Mouse (Mus musculus) lung, embryonic 14.5 days (tissue): ENCODE data around the gene Ryr1. TPM values are rescaled to one million over a fixed set of nuclear protein-coding genes. Genes with fewer than 3 reads are reported as not detected.

Experiments used
- ATAC-seq: fragments of 200-750 bp; cut with Nextera tagmentation; 2 replicates; pipeline ENCODE4 v1.8.0; 2017; ENCODE audit warnings: mild to moderate bottlenecking, moderate TSS enrichment, moderate library complexity; ENCODE audit not compliant: insufficient read depth
- DNase-seq: peaks from one replicate; pipeline ENCODE4 v3.0.0-alpha.2; 2015
- H3K27ac ChIP-seq: fragments of 300-500 bp; sonication (generic); 2 replicates; pipeline ENCODE4 v1.5.1; 2014; ENCODE audit warnings: low read depth, mild to moderate bottlenecking, moderate library complexity
- H3K27me3 ChIP-seq: fragments of 300-500 bp; sonication (generic); 2 replicates; pipeline ENCODE4 v1.6.1; 2014; ENCODE audit warnings: low read length, control low read depth; ENCODE audit not compliant: insufficient read depth
- H3K36me3 ChIP-seq: fragments of 300-500 bp; sonication (generic); 2 replicates; pipeline ENCODE4 v1.6.1; 2014; ENCODE audit warnings: control low read depth; ENCODE audit not compliant: insufficient read depth
- H3K4me1 ChIP-seq: fragments of 300-500 bp; sonication (generic); 2 replicates; pipeline ENCODE4 v1.6.1; 2014; ENCODE audit warnings: antibody characterized with exemption, control low read depth; ENCODE audit not compliant: insufficient read depth
- H3K4me2 ChIP-seq: fragments of 300-500 bp; sonication (generic); 2 replicates; pipeline ENCODE4 v1.6.1; 2014; ENCODE audit warnings: mild to moderate bottlenecking
- H3K4me3 ChIP-seq: fragments of 300-500 bp; sonication (generic); 2 replicates; pipeline ENCODE4 v1.5.1; 2014; ENCODE audit warnings: low read depth, low read length
- H3K9ac ChIP-seq: fragments of 300-500 bp; sonication (generic); 2 replicates; pipeline ENCODE4 v1.6.1; 2014
- H3K9me3 ChIP-seq: fragments of 300-500 bp; sonication (generic); 2 replicates; pipeline ENCODE4 v1.6.1; 2016; ENCODE audit warnings: low read depth, low read length, control low read depth
- CTCF ChIP-seq: IDR thresholded peaks from 2 replicates; pipeline ENCODE4 v1.5.1; 2016; ENCODE audit warnings: antibody characterized with exemption, low read depth
- WGBS: fragments of 180-500 bp; shearing (Covaris S2); extraction: QIAGEN DNeasy Blood & Tissue Kit; methylation state at CpG from one replicate; pipeline ENCODE4 v1.1.7; 2014; 5-methylcytosine and 5-hydroxymethylcytosine counted together
- polyA plus RNA-seq: library from polyadenylated mRNA; unstranded; fragments of >200 nt; fragmentation: Nextera tagmentation; extraction: Ambion mirVana; gene quantifications from 2 replicates; pipeline ENCODE4 v1.2.1, GENCODE M21; 2014

Gene Ryr1
- polyA plus RNA-seq, 1 experiment from 2014 or later = 0.45 TPM

GRCm38 (mm10) chr7:29168791-29169230 lies 43.8 kb upstream of the Ryr1 start:
- ATAC-seq (no peak), DNase-seq (no peak)
- no peak for TF ChIP-seq CTCF
- H3K27ac ChIP-seq = no peak overlapping the region
- H3K9ac ChIP-seq = peak overlapping the region; percentile 50
- H3K27me3 ChIP-seq = peaks cover 46% of the 10 kb centered on the region
- no peaks in the 10 kb centered on the region for H3K9me3 ChIP-seq
- peak overlapping the region; percentile 81 for H3K4me2 ChIP-seq
- peaks cover 14% of the 10 kb centered on the region for H3K36me3 ChIP-seq
- H3K4me3 ChIP-seq = peak overlapping the region; percentile 61
- WGBS = 0% methylated on average over 14 of the region's 14 CpGs
- peaks cover 11% of the 10 kb centered on the region; the same call in 1 of the 2 replicates for H3K4me1 ChIP-seq

GRCm38 (mm10) chr7:29168121-29168695 lies 43.2 kb upstream of the Ryr1 start:
- H3K9ac ChIP-seq = peak overlapping the region; percentile 50; the same call in 1 of the 2 replicates
- peak overlapping the region; percentile 81 for H3K4me2 ChIP-seq
- peaks cover 11% of the 10 kb centered on the region; the same call in 1 of the 2 replicates for H3K4me1 ChIP-seq
- H3K27me3 ChIP-seq = peaks cover 41% of the 10 kb centered on the region
- DNase-seq (no peak), ATAC-seq (no peak)
- peak overlapping the region; percentile 61 for H3K4me3 ChIP-seq
- TF ChIP-seq CTCF = no peak
- 3% methylated on average over 10 of the region's 10 CpGs for WGBS
- no peak overlapping the region for H3K27ac ChIP-seq
- H3K9me3 ChIP-seq = no peaks in the 10 kb centered on the region
- peaks cover 8% of the 10 kb centered on the region; the same call in 1 of the 2 replicates for H3K36me3 ChIP-seq

- H3K36me3 ChIP-seq = peaks cover 2% of the 10 kb centered on the region; the same call in 1 of the 2 replicates
- H3K9ac ChIP-seq = no peak overlapping the region
- no peak overlapping the region for H3K4me3 ChIP-seq
- 17% methylated on average over 16 of the region's 19 CpGs for WGBS
- no peak for TF ChIP-seq CTCF
- peaks cover 35% of the 10 kb centered on the region for H3K27me3 ChIP-seq
- peaks cover 11% of the 10 kb centered on the region; the same call in 1 of the 2 replicates for H3K4me1 ChIP-seq
- H3K9me3 ChIP-seq = no peaks in the 10 kb centered on the region
- DNase-seq (no peak), ATAC-seq (no peak)
- peak overlapping the region; percentile 81; the same call in 1 of the 2 replicates for H3K4me2 ChIP-seq
- no peak overlapping the region for H3K27ac ChIP-seq
These were observed 42.7 kb upstream of the Ryr1 start for GRCm38 (mm10) chr7:29167656-29168055.

GRCm38 (mm10) chr7:29162750-29163525 lies 38.0 kb upstream of the Ryr1 start:
- Histone ChIP-seq H3K4me1 (no peaks in the 10 kb centered on the region), H3K36me3 (no peaks in the 10 kb centered on the region), H3K4me2 (no peak overlapping the region), H3K27me3 (peaks cover 22% of the 10 kb centered on the region), H3K4me3 (no peak overlapping the region), H3K27ac (no peak overlapping the region), H3K9ac (no peak overlapping the region), H3K9me3 (no peaks in the 10 kb centered on the region)
- ATAC-seq (peak; percentile 67; the same call in 1 of the 2 replicates), DNase-seq (peak; percentile 70)
- no peak for TF ChIP-seq CTCF
- WGBS = 9% methylated on average over 9 of the region's 9 CpGs

GRCm38 (mm10) chr7:29162294-29162693 lies 37.3 kb upstream of the Ryr1 start:
- H3K4me2 ChIP-seq = no peak overlapping the region
- H3K36me3 ChIP-seq = no peaks in the 10 kb centered on the region
- peaks cover 19% of the 10 kb centered on the region for H3K27me3 ChIP-seq
- TF ChIP-seq CTCF = no peak
- no peak overlapping the region for H3K9ac ChIP-seq
- no peak overlapping the region for H3K27ac ChIP-seq
- H3K4me3 ChIP-seq = no peak overlapping the region
- no peaks in the 10 kb centered on the region for H3K4me1 ChIP-seq
- DNase-seq = no peak
- 45% methylated on average over 5 of the region's 5 CpGs for WGBS
- no peak for ATAC-seq
- no peaks in the 10 kb centered on the region for H3K9me3 ChIP-seq

- H3K4me1 ChIP-seq = 0 out of 2 replicates have a peak, but pooled peaks cover 3% of the 10 kb centered on the region
- peaks cover 19% of the 10 kb centered on the region for H3K27me3 ChIP-seq
- no peak overlapping the region for H3K27ac ChIP-seq
- no peak for DNase-seq
- no peak for TF ChIP-seq CTCF
- ATAC-seq = no peak
- no peak overlapping the region for H3K4me3 ChIP-seq
- H3K9ac ChIP-seq = no peak overlapping the region
- no peaks in the 10 kb centered on the region for H3K36me3 ChIP-seq
- H3K4me2 ChIP-seq = no peak overlapping the region
- no peaks in the 10 kb centered on the region for H3K9me3 ChIP-seq
- 4% methylated on average over 5 of the region's 5 CpGs for WGBS
These were observed 33.3 kb upstream of the Ryr1 start for GRCm38 (mm10) chr7:29158264-29158663.
